Mouse (Mus musculus): ENCODE data around the gene Zfpl1. TPM values are rescaled to one million over a fixed set of nuclear protein-coding genes. Genes with fewer than 3 reads are reported as not detected.

Gene Zfpl1
- polyA plus RNA-seq, 1 experiment from 2014 or later = 75.1 TPM

DNA sequence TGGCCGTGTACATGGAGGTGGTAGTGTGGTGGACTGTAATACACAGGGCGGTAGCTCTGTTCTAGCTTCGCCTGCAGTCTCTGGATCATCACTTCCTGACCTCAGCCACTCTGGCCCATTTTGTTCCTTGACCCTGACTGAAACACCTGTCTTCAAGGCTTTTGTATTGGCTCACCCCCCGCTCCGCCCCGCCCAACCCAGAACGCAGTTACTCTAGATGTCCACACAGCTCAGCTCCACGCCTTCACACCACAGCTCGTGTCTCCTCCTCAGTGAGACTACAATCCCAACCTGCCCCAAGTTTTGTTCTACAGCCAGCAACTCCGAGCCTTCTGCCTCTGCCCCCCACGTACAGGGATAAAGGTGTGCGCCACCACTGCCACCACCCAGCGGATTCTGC lies 4.1 kb upstream of the Zfpl1 start:
- Histone ChIP-seq H3K4me2 (replicated peaks) (no peak overlapping the region), H3K27ac (replicated peaks) (no peak overlapping the region), H3K36me3 (peaks cover 64% of the 10 kb centered on the region), H3K9ac (replicated peaks) (no peak overlapping the region), H3K4me3 (no peak overlapping the region), H3K9me3 (no peaks in the 10 kb centered on the region), H3K27me3 (no peaks in the 10 kb centered on the region), H3K4me1 (peaks cover 20% of the 10 kb centered on the region)
- no peak for ATAC-seq (ENCODE audit: low FRiP score, low read depth)
- WGBS = 93% methylated on average over 13 of the region's 13 CpGs

DNA sequence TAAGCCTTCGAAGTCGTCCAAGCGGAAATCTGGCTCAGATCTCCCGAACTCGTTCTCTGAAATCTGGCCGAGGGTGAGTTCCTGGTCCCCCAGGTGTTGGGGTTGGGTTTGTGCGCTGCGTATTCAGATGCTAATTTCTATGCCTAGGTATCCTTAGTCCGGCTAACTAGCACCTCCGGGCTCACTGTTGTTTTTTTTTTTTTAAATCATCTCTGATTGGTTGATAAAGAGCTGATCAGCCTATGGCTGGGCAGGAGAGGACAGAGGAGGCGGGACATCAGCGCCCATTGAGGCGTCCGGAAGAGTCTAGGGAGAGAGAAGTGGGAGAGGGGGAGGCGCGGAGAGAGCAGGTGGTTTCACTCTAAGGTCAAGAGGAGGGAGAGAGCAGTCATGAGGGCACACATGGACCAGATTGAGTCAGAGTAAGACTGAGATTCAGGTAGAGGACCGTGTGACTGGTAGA lies 692 bp upstream of the Zfpl1 start:
- Histone ChIP-seq H3K4me3 (peak overlapping the region; percentile 79), H3K36me3 (peaks cover 61% of the 10 kb centered on the region), H3K9me3 (no peaks in the 10 kb centered on the region), H3K4me1 (peaks cover 26% of the 10 kb centered on the region), H3K9ac (replicated peaks) (peak overlapping the region; percentile 56), H3K27me3 (no peaks in the 10 kb centered on the region), H3K4me2 (replicated peaks) (peak overlapping the region; percentile 89), H3K27ac (replicated peaks) (0 out of 2 replicates have a peak overlapping the region, but pooled peaks have one; percentile 49)
- under 1% methylated on average over 17 of the region's 17 CpGs for WGBS
- ATAC-seq (ENCODE audit: low FRiP score, low read depth) = peak; percentile 64

DNA sequence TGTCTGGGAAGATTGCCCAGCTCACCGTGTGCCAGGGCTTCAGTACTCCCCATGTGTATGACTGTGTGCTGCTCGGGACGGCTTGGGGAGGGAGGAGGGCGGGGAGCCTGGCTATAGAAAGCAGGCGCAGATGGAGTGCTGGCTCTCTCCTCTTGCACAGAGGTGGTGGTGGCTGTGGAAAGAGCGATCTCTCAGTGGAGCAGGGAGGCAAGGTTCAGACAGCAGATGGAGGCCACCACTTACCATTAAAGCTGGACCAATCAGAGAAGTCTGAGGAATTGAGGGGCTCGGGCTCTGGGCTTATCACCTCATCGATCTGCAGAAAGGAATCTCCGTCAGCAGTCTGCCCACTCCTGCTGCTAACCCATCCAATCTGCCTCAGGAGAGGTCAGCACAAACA lies 2.6 kb downstream of the Zfpl1 start, which contains the start of gene Gm28374:
Gene Gm28374, minus strand, starts transcription at position 101 of the 400 bp plus-strand sequence.
- Histone ChIP-seq H3K9me3 (no peaks in the 10 kb centered on the region), H3K36me3 (peaks cover 43% of the 10 kb centered on the region), H3K27me3 (no peaks in the 10 kb centered on the region), H3K9ac (replicated peaks) (no peak within 1 kb of the TSS), H3K4me2 (replicated peaks) (no peak within 1 kb of the TSS), H3K27ac (replicated peaks) (no peak within 1 kb of the TSS), H3K4me1 (peaks cover 30% of the 10 kb centered on the region), H3K4me3 (no peak within 1 kb of the TSS)
- WGBS = 89% methylated on average over 9 of the region's 9 CpGs
- no peak for ATAC-seq (ENCODE audit: low FRiP score, low read depth)

DNA sequence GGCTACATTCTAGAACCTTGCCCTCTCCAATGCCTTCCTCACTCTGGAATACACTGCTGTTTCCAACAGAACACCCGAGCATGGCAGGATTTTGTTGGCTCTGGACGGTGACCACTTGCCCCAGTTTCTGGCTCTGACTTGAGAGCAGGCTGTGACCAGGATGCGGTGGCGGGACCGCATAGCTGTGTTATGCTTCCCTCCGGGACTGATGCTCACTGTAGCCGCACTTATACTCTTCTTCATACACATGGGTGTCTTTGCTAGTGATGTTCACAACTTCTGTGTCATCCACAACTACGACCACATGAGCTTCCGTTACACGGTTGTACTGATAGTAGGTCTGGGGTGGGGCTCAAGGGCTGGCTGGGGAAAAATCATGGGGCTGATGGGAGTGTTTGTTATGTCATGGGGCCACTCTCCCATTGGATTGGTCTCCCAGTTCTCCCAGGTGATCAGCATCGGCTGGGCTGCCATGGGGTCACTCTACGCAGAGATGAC lies 4.7 kb downstream of the Zfpl1 start, which contains the start of gene Tmem262:
Gene Tmem262, plus strand, starts transcription at position 51 of the 498 bp plus-strand sequence.
- Histone ChIP-seq H3K4me1 (peaks cover 28% of the 10 kb centered on the region), H3K4me3 (no peak within 1 kb of the TSS)
- WGBS = 97% methylated on average over 12 of the region's 12 CpGs

DNA sequence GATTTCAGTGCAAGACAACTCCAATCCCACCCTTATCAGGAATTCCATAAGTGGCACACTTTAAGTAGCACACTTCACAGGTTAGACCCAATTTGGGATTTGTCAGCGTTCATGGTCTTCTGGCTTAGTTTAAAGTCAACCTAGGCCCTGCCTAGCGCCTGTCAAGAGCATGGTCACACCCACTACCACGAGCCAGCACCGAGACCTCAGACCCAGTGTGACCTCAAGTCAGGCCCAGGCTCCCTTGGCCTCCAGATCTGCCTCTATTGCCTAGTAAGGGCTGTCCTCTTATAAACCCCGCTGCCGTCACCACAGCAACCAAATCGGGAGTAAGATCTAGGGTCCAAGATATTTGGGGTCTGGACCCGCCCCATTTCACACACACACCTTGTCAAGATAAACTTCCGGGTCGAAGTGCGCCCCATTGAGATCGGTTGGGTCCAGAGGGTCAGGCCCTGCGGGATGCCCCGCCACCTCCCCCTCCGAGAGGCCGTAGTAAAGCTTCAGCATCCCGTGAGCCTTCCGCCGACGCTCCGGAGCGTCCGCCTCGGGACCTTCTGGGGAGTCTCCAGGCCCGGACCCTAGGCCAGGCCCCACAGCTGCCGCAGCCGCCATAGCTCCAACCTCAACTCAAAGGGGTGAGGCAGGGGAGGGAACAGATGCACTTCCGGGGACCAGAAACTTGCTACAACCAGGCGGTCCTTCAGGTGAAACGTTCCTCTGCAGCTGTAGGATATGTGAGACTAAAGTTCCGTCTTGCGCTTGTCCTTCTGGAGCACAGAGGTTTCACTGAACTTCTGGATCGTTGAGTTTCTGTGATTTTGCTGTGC lies 8.0 kb downstream of the Zfpl1 start, which contains the start of gene Vps51:
Gene Vps51, minus strand, starts transcription at position 668 of the 830 bp plus-strand sequence.
- H3K9me3 ChIP-seq = no peaks in the 10 kb centered on the region
- H3K9ac ChIP-seq (replicated peaks) = peak within 1 kb of the TSS; percentile 82
- 1% methylated on average over 33 of the region's 33 CpGs for WGBS
- peak within 1 kb of the TSS; percentile 91 for H3K4me2 ChIP-seq (replicated peaks)
- no peaks in the 10 kb centered on the region for H3K27me3 ChIP-seq
- peaks cover 36% of the 10 kb centered on the region for H3K36me3 ChIP-seq
- H3K27ac ChIP-seq (replicated peaks) = peak within 1 kb of the TSS; percentile 85
- peak within 1 kb of the TSS; percentile 80 for H3K4me3 ChIP-seq
- peaks cover 17% of the 10 kb centered on the region for H3K4me1 ChIP-seq
- ATAC-seq (ENCODE audit: low FRiP score, low read depth) = peak; percentile 86

More for the DNA sequence above, 4.7 kb downstream of the Zfpl1 start, which contains the start of gene Tmem262:
- Histone ChIP-seq H3K27ac (replicated peaks) (no peak within 1 kb of the TSS), H3K4me2 (replicated peaks) (no peak within 1 kb of the TSS), H3K9ac (replicated peaks) (no peak within 1 kb of the TSS; the same call in 1 of the 2 replicates), H3K36me3 (peaks cover 35% of the 10 kb centered on the region), H3K27me3 (no peaks in the 10 kb centered on the region), H3K9me3 (no peaks in the 10 kb centered on the region)
- no peak for ATAC-seq (ENCODE audit: low FRiP score, low read depth)

DNA sequence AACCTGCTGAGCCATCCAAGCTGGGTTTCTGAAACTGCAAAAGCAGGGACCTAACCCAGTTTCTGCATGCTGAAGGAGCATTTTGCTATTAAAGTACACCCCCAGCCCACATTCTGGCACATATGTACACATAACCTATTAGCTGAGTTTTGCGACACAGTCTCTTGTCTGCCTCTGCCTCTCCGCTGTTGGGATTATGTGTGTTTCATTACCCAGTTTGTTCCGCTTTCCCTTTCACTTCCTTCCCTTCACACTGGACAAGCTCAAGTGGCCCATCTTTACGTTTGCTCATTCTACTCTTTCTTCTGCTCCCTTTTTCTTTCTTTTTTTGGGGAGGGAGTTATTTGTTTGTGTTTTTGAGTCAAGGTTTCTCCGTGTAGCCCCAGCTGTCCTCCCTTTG lies 10.9 kb downstream of the Zfpl1 start:
- no peak for ATAC-seq (ENCODE audit: low FRiP score, low read depth)
- Histone ChIP-seq H3K27ac (replicated peaks) (no peak overlapping the region), H3K36me3 (peaks cover 42% of the 10 kb centered on the region), H3K9me3 (no peaks in the 10 kb centered on the region), H3K4me1 (peaks cover 17% of the 10 kb centered on the region), H3K4me3 (no peak overlapping the region), H3K27me3 (no peaks in the 10 kb centered on the region), H3K9ac (replicated peaks) (no peak overlapping the region), H3K4me2 (replicated peaks) (no peak overlapping the region)
- 92% methylated on average over 5 of the region's 5 CpGs for WGBS

DNA sequence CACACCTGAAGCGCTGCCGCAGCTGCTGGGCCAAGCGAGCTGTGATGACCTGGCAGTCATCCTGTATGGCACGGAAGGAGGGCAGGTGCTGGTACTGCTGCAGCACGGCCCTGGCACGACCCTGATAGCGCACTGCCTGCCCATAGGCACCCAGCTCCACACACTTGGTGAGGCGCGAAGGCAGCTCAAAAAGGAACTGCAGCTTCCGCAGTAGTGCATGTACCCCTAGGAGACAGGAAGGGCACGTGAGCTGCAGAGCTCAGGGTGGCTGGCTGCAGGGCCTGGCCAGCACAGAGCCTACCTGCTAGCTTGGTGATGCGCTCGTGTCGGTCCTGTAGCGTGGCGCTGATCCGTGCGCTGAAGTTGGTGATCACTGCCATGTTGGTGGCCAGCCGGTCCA lies 13.5 kb downstream of the Zfpl1 start:
- Histone ChIP-seq H3K4me2 (replicated peaks) (no peak overlapping the region), H3K9me3 (no peaks in the 10 kb centered on the region), H3K4me3 (no peak overlapping the region), H3K27ac (replicated peaks) (no peak overlapping the region), H3K27me3 (no peaks in the 10 kb centered on the region), H3K36me3 (peaks cover 44% of the 10 kb centered on the region), H3K9ac (replicated peaks) (no peak overlapping the region), H3K4me1 (peaks cover 25% of the 10 kb centered on the region)
- 96% methylated on average over 19 of the region's 19 CpGs for WGBS
- no peak for ATAC-seq (ENCODE audit: low FRiP score, low read depth)

DNA sequence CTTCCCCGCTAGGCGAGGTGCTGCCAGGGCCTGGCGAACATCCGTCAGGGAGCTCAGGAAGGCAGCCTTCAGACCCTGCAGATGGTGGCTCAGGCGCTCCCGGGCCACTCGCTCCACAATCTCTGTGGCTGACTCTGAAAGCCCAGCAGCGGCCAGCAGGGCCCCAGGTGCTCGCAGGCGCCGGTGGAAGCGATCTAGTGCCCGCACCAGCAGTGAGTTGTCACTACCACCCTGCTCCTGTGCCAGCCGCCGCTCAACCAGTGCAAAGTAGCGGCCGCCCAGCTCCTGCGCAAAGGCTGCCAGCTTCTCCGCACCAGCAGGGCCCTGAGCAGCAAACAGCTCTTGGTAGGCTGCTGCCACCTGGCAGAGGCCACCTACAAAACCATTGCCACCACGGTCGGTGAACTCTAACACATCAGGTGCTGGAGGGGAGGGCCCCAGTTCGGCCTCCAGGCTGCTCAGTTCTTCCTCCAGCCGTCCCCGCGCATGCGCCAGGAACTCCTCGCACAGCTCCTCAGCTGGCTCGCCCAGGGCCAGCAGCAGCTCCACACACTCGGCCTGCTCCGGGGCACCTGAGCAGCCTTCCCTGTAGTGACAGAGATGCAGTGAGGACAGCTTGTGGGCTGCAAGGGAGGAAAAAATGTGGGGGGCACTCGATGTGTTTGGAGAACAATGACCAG lies 14.0 kb downstream of the Zfpl1 start:
- Histone ChIP-seq H3K27ac (replicated peaks) (no peak overlapping the region), H3K9ac (replicated peaks) (no peak overlapping the region), H3K4me3 (no peak overlapping the region), H3K4me1 (peaks cover 23% of the 10 kb centered on the region), H3K4me2 (replicated peaks) (no peak overlapping the region), H3K27me3 (no peaks in the 10 kb centered on the region), H3K36me3 (peaks cover 44% of the 10 kb centered on the region), H3K9me3 (no peaks in the 10 kb centered on the region)
- ATAC-seq (ENCODE audit: low FRiP score, low read depth) = no peak
- WGBS = 92% methylated on average over 31 of the region's 31 CpGs

DNA sequence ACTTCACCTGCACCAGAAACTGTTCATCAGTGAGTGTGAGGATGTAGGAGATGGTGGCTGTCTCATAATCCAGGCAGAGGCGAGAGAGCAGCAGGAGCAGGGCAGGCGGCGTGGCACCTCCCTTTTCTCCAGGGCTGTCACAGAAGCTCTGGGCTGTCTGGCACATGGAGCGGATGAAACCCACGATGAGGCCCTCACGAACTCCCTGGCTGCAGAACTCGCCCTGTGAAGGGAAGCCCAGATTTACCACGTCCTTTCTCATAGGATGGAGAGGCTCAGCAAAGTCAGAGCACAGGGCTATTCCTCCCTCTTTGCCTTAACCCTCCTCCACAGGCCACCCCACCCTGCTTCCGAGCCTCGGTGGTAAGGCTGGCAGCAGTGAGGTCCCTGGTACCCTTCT lies 14.9 kb downstream of the Zfpl1 start:
- Histone ChIP-seq H3K27me3 (no peaks in the 10 kb centered on the region), H3K4me1 (peaks cover 20% of the 10 kb centered on the region), H3K36me3 (peaks cover 41% of the 10 kb centered on the region), H3K9me3 (no peaks in the 10 kb centered on the region), H3K4me3 (no peak overlapping the region), H3K27ac (replicated peaks) (no peak overlapping the region), H3K4me2 (replicated peaks) (no peak overlapping the region), H3K9ac (replicated peaks) (no peak overlapping the region)
- 90% methylated on average over 10 of the region's 10 CpGs for WGBS
- no peak for ATAC-seq (ENCODE audit: low FRiP score, low read depth)

DNA sequence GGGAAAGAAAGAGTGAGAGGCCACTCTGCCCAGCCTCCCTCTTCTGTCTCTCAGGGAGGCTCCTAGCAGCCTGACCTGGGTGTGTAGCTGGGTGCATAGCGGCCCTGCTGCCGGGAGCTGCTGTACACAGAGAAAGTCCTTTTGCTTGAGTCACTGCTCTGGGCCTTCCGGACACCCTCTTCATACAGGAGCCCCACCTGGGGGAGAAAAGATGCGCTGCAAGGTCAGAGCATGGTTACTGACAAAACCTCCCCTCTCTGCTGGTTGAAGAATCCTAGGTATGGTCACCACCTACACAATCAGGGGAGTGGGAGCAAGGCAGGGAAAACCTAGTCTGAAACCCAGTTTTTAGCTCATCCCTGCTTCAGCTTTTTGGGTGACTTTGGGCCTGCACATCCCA lies 15.8 kb downstream of the Zfpl1 start:
- H3K4me2 ChIP-seq (replicated peaks) = no peak overlapping the region
- no peak overlapping the region for H3K9ac ChIP-seq (replicated peaks)
- no peaks in the 10 kb centered on the region for H3K27me3 ChIP-seq
- ATAC-seq (ENCODE audit: low FRiP score, low read depth) = no peak
- 85% methylated on average over 4 of the region's 4 CpGs for WGBS
- H3K4me3 ChIP-seq = no peak overlapping the region
- H3K36me3 ChIP-seq = peaks cover 33% of the 10 kb centered on the region
- no peak overlapping the region for H3K27ac ChIP-seq (replicated peaks)
- peaks cover 20% of the 10 kb centered on the region for H3K4me1 ChIP-seq
- no peaks in the 10 kb centered on the region for H3K9me3 ChIP-seq

DNA sequence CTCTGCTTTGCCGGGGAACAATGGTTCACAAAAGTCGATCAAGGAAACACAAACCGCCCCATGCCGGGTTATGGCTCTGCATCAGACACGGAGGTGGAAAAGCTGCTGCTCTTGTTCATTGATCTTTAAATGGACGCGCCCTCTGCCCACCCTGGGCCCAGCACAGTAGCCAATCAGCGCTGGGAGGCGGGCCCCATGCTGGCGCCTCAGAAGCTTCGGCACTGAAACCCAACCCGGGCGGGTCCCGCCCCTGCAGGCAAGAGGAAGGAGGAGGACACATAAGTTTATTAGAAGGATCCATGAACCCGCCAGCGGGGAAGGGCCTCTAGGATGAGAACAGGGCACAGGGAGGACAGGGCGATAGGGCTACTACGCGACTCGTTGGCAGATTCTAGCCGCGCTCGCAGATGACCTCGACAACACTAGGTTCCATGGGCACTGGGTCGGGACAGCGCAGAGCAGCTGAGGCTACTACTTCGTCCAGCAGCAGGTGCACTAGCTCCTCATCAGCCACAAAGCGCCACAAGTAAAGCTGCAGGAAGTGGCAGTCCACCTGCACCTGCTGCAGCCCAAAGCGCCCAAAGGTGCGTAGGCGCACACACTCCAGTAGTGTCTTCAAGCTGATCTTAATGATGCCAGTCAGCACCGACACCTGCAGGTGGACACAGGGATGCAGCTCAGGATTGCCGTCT lies 16.9 kb downstream of the Zfpl1 start, which contains the start of gene Tm7sf2:
Gene Tm7sf2, minus strand, starts transcription at position 650 of the 692 bp plus-strand sequence.
- 9% methylated on average over 33 of the region's 33 CpGs for WGBS
- peak; percentile 92 for ATAC-seq (ENCODE audit: low FRiP score, low read depth)
- H3K4me2 ChIP-seq (replicated peaks) = peak within 1 kb of the TSS; percentile 93

More for the DNA sequence above, 16.9 kb downstream of the Zfpl1 start, which contains the start of gene Tm7sf2:
- Histone ChIP-seq H3K36me3 (peaks cover 30% of the 10 kb centered on the region), H3K27ac (replicated peaks) (peak within 1 kb of the TSS; percentile 88), H3K9ac (replicated peaks) (peak within 1 kb of the TSS; percentile 75), H3K27me3 (no peaks in the 10 kb centered on the region), H3K4me1 (peaks cover 24% of the 10 kb centered on the region), H3K9me3 (no peaks in the 10 kb centered on the region), H3K4me3 (peak within 1 kb of the TSS; percentile 56)
